Mouse (Mus musculus) stomach, postnatal 0 days (tissue): ENCODE results near the gene Ly6g6d. TPM values are rescaled to one million over a fixed set of nuclear protein-coding genes. Genes with fewer than 3 reads are reported as not detected.
A peak's percentile ranks its signal among the peaks of the same experiment; 100 is the strongest.

Experiments
- ATAC-seq: fragments of 200-750 bp; cut with Nextera tagmentation; 2 replicates; pipeline ENCODE4 v1.8.0; 2017; ENCODE audit not compliant: low FRiP score, low TSS enrichment
- DNase-seq: peaks from one replicate; pipeline ENCODE4 v3.0.0-alpha.2; 2016; ENCODE audit warnings: low spot score
- H3K27ac ChIP-seq: fragments of 300-500 bp; sonication (generic); replicated peaks from 2 replicates; pipeline ENCODE4 v1.5.1; 2014; ENCODE audit warnings: mild to moderate bottlenecking, control low read depth
- H3K27me3 ChIP-seq: fragments of 300-500 bp; sonication (generic); 2 replicates; pipeline ENCODE4 v1.6.1; 2014; ENCODE audit warnings: low read length; ENCODE audit not compliant: control insufficient read depth, insufficient read depth
- H3K36me3 ChIP-seq: fragments of 300-500 bp; sonication (generic); 2 replicates; pipeline ENCODE4 v1.6.1; 2014; ENCODE audit warnings: low read length, mixed read lengths; ENCODE audit not compliant: control insufficient read depth, insufficient read depth
- H3K4me1 ChIP-seq: fragments of 300-500 bp; sonication (generic); replicated peaks from 2 replicates; pipeline ENCODE4 v1.6.1; 2014; ENCODE audit warnings: antibody characterized with exemption; ENCODE audit not compliant: control insufficient read depth, insufficient read depth
- H3K4me2 ChIP-seq: fragments of 300-500 bp; sonication (generic); replicated peaks from 2 replicates; pipeline ENCODE4 v1.6.1; 2014; ENCODE audit warnings: low read depth, mild to moderate bottlenecking, control low read depth, moderate library complexity
- H3K4me3 ChIP-seq: fragments of 300-500 bp; sonication (generic); 2 replicates; pipeline ENCODE4 v1.5.1; 2014; ENCODE audit warnings: low read depth, low read length, control low read depth
- H3K9ac ChIP-seq: fragments of 300-500 bp; sonication (generic); 2 replicates; pipeline ENCODE4 v1.6.1; 2014; ENCODE audit warnings: mild to moderate bottlenecking, low read length, control low read depth, mixed read lengths
- H3K9me3 ChIP-seq: fragments of 300-500 bp; sonication (generic); 2 replicates; pipeline ENCODE4 v1.6.1; 2016; ENCODE audit warnings: low read length; ENCODE audit not compliant: control insufficient read depth
- CTCF ChIP-seq: IDR thresholded peaks from 2 replicates; pipeline ENCODE4 v1.5.1; 2016; ENCODE audit warnings: antibody characterized with exemption, low read depth, mild to moderate bottlenecking, moderate library complexity
- EP300 ChIP-seq: optimal IDR thresholded peaks from 2 replicates; pipeline ENCODE3; 2016; ENCODE audit warnings: antibody characterized with exemption
- WGBS: fragments of 180-500 bp; shearing (Covaris S2); extraction: QIAGEN DNeasy Blood & Tissue Kit; methylation state at CpG from one replicate; pipeline ENCODE4 v1.1.7; 2014; 5-methylcytosine and 5-hydroxymethylcytosine counted together
- polyA plus RNA-seq: library from polyadenylated mRNA; unstranded; fragments of >200 nt; fragmentation: Nextera tagmentation; extraction: Ambion mirVana; gene quantifications from 2 replicates; pipeline ENCODE4 v1.2.1, GENCODE M21; 2015

Gene Ly6g6d
- polyA plus RNA-seq, 1 experiment from 2014 or later = 7.7 TPM

DNA sequence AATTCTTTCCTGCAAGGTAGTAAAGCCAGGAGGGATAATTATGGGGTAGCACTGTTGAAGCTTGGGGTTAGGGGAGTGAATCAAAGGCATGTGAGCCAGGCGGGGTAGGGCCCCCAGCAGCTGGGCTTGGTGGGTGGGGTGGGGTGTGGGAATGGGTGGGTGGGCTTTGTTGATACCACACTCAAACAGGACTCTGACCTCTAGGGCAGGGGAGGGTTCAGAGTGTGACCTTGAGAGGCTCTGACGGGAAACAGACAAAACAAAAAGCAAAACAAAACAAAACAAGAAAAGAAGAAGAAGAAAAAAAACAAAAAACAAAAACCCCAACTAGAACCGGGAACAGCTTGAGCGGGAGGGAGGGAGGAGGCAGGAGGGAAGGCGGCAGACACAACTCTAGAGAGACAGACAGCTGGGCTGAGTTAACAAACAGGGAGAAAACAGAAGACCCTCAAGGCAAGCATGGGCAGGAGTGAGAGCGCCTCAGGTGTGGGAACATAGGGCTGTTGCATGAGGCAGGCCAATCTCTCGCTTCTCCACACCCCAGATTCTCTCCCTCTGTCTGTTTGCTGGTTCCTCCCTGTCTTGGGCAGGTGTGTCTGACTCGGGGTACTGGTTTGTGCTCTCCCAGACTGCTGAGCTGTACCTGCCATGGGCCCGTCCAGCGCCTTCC lies 1.2 kb downstream of the Ly6g6d start, which contains the start of gene Ly6g6e:
Gene Ly6g6e, plus strand, starts transcription at position 396 of the 670 bp plus-strand sequence.
- peak within 1 kb of the TSS; percentile 84 for H3K27ac ChIP-seq
- TF ChIP-seq CTCF (no peak), EP300 (no peak)
- no peaks in the 10 kb centered on the region for H3K36me3 ChIP-seq
- peak within 1 kb of the TSS; percentile 22 for H3K4me3 ChIP-seq
- ATAC-seq (no peak), DNase-seq (no peak)
- no peaks in the 10 kb centered on the region for H3K9me3 ChIP-seq
- no peaks in the 10 kb centered on the region for H3K27me3 ChIP-seq
- peak within 1 kb of the TSS; percentile 41 for H3K9ac ChIP-seq
- WGBS = 29% methylated on average over 10 of the region's 10 CpGs
- no peaks in the 10 kb centered on the region; the same call in 1 of the 2 replicates for H3K4me1 ChIP-seq
- peak within 1 kb of the TSS; percentile 52 for H3K4me2 ChIP-seq

DNA sequence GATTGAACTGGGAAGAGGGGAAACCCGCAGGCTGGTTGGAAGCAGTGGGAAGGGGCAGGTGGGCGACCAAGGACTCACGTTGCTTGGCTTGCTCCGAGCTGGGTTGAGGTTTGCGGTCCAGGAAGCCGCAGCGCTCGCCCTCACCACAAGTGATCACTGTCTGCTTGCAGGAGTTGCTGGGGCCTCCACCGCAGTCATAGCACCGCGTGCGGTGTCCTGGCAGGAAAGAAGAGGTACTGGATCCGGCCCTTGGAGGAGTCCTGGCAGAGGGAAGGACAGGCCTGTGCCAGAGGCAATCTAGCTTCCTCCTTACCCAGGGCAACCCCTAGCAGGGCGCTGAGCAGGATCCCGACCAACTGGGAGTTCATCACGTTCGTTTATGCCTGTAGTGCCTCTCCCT lies 3.8 kb downstream of the Ly6g6d start:
- no peak overlapping the region for H3K27ac ChIP-seq
- H3K9ac ChIP-seq = no peak overlapping the region
- H3K9me3 ChIP-seq = no peaks in the 10 kb centered on the region
- no peak for ATAC-seq
- 56% methylated on average over 17 of the region's 17 CpGs for WGBS
- no peak overlapping the region for H3K4me3 ChIP-seq
- no peaks in the 10 kb centered on the region for H3K27me3 ChIP-seq
- no peaks in the 10 kb centered on the region for H3K4me1 ChIP-seq
- no peak overlapping the region for H3K4me2 ChIP-seq
- TF ChIP-seq EP300 = no peak
- no peak for TF ChIP-seq CTCF
- no peaks in the 10 kb centered on the region for H3K36me3 ChIP-seq
- DNase-seq = no peak

DNA sequence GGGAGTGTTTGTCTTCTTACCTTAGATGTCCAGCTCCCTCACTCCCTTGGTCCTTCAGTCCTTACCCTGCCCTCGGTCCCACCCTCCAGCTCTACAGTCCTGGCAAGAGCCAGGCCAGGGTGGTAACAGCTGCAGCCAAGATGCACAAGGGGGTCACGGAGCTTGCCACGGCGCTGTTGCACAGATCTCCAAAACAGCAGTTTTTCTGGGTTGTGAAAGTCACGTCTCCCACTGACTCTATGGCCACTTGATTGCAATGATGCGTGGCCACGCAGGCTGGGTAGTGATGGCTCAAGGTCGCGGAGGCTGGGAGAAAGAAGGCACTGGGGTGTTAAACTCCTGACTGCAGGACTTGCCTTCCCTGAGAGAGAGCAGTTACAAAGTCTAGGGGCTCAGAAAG lies 6.4 kb downstream of the Ly6g6d start:
- no peak for ATAC-seq
- H3K27ac ChIP-seq = no peak overlapping the region; the same call in 1 of the 2 replicates

DNA sequence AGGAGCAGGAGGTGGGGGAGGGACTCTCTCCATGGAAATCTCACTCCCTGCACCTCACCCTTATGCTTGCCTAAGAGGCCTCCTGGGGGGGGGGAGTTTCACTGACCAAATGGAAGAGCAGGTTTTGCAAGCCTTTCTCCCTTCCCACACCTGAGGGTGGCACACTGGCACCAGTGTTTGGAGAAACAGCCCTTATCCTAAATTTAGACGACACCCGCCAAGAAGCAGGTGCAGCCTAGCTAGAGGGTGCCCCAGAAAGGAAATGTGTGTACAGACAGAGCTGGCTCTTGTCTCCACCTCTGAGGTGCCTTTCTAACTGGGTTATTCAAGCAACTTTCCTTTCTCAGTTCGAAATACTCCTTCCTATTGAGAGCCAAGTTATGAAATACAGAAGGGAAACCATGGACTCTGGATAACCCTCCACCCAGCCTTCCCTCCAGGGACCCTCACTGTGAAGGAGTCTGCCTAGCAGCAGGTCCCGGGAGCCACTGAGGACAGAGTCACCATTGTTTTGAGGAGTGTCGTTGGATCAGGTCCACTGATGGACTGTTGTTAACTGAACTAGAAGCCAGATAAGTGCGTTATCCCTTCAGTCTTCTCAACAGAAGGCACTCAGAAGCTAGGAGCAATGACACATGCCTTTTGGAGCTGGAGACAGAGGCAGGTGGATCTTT lies 7.2 kb downstream of the Ly6g6d start:
- no peaks in the 10 kb centered on the region for H3K36me3 ChIP-seq
- H3K4me3 ChIP-seq = no peak overlapping the region
- H3K4me1 ChIP-seq = no peaks in the 10 kb centered on the region
- no peaks in the 10 kb centered on the region for H3K9me3 ChIP-seq
- H3K4me2 ChIP-seq = no peak overlapping the region
- no peak for ATAC-seq
- TF ChIP-seq EP300 = no peak
- peak; percentile 47 for TF ChIP-seq CTCF
- 30% methylated on average over 6 of the region's 6 CpGs for WGBS
- peak overlapping the region; percentile 49; the same call in 1 of the 2 replicates for H3K27ac ChIP-seq
- no peaks in the 10 kb centered on the region for H3K27me3 ChIP-seq
- peak; percentile 68 for DNase-seq
- H3K9ac ChIP-seq = no peak overlapping the region

More for the DNA sequence above, 6.4 kb downstream of the Ly6g6d start:
- no peaks in the 10 kb centered on the region for H3K27me3 ChIP-seq
- no peaks in the 10 kb centered on the region for H3K4me1 ChIP-seq
- H3K4me3 ChIP-seq = no peak overlapping the region
- TF ChIP-seq EP300 (no peak), CTCF (no peak)
- WGBS = 74% methylated on average over 9 of the region's 9 CpGs
- H3K36me3 ChIP-seq = no peaks in the 10 kb centered on the region
- DNase-seq = no peak
- H3K9me3 ChIP-seq = no peaks in the 10 kb centered on the region
- H3K4me2 ChIP-seq = no peak overlapping the region
- no peak overlapping the region for H3K9ac ChIP-seq

- H3K4me1 ChIP-seq = 0 out of 2 replicates have a peak, but pooled peaks cover 2% of the 10 kb centered on the region
- peak; percentile 66 for DNase-seq
- no peaks in the 10 kb centered on the region for H3K36me3 ChIP-seq
- H3K27me3 ChIP-seq = no peaks in the 10 kb centered on the region
- H3K4me3 ChIP-seq = peak overlapping the region; percentile 6; the same call in 1 of the 2 replicates
- TF ChIP-seq CTCF = no peak
- TF ChIP-seq EP300 = no peak
- no peaks in the 10 kb centered on the region for H3K9me3 ChIP-seq
- H3K4me2 ChIP-seq = no peak overlapping the region
- WGBS = 44% methylated on average over 17 of the region's 17 CpGs
- peak; percentile 54 for ATAC-seq
- H3K27ac ChIP-seq = peak overlapping the region; percentile 71
- no peak overlapping the region for H3K9ac ChIP-seq
These were observed 9.5 kb downstream of the Ly6g6d start for GRCm38 (mm10) chr17:35068213-35068914.
